Mouse (Mus musculus) spleen, adult 2 months (tissue): ENCODE data around the gene Ncaph.

Source experiments
- CTCF ChIP-seq: fragments of 200-500 bp; IDR thresholded peaks from 2 replicates; pipeline ENCODE4 v1.5.1; 2011; ENCODE audit warnings: mild to moderate bottlenecking, inconsistent platforms; ENCODE audit not compliant: insufficient read depth, insufficient read length, insufficient replicate concordance; ENCODE audit errors: extremely low read depth
- POLR2A ChIP-seq: fragments of 200-500 bp; IDR thresholded peaks from 2 replicates; pipeline ENCODE4 v1.6.1; 2011; ENCODE audit warnings: low read depth, low read length, inconsistent platforms

- no peak for TF ChIP-seq POLR2A
- no peak for TF ChIP-seq CTCF
Measured at GRCm38 (mm10) chr2:127061471-127061870, 72.3 kb downstream of the Ncaph start.
